Mouse (Mus musculus) midbrain, embryonic 16.5 days (tissue): Measurements from ENCODE around the gene Zyg11b. TPM values are rescaled to one million over a fixed set of nuclear protein-coding genes. Genes with fewer than 3 reads are reported as not detected.

Experiments used
- ATAC-seq: fragments of 200-750 bp; cut with Nextera tagmentation; 2 replicates; pipeline ENCODE4 v1.8.0; 2017; ENCODE audit warnings: moderate TSS enrichment
- H3K27ac ChIP-seq: fragments of 300-500 bp; sonication (generic); 2 replicates; pipeline ENCODE4 v1.5.1; 2014; ENCODE audit warnings: mild to moderate bottlenecking, low read length, mixed read lengths
- H3K27me3 ChIP-seq: fragments of 300-500 bp; sonication (generic); 2 replicates; pipeline ENCODE4 v1.6.1; 2014; ENCODE audit warnings: low read depth, low read length, mixed read lengths; ENCODE audit not compliant: control insufficient read depth, insufficient read depth
- H3K36me3 ChIP-seq: fragments of 300-500 bp; sonication (generic); 2 replicates; pipeline ENCODE4 v1.6.1; 2014; ENCODE audit warnings: mild to moderate bottlenecking, low read length, moderate library complexity, mixed read lengths; ENCODE audit not compliant: control insufficient read depth, insufficient read depth
- H3K4me1 ChIP-seq: fragments of 300-500 bp; sonication (generic); 2 replicates; pipeline ENCODE4 v1.6.1; 2014; ENCODE audit warnings: mild to moderate bottlenecking, low read length, mixed read lengths; ENCODE audit not compliant: control insufficient read depth, insufficient read depth
- H3K4me2 ChIP-seq: fragments of 300-500 bp; sonication (generic); 2 replicates; pipeline ENCODE4 v1.6.1; 2014; ENCODE audit warnings: mild to moderate bottlenecking, low read length, mixed read lengths
- H3K4me3 ChIP-seq: fragments of 300-500 bp; sonication (generic); 2 replicates; pipeline ENCODE4 v1.5.1; 2014; ENCODE audit warnings: low read depth, mild to moderate bottlenecking, low read length, moderate library complexity, mixed read lengths
- H3K9ac ChIP-seq: fragments of 300-500 bp; sonication (generic); 2 replicates; pipeline ENCODE4 v1.6.1; 2014; ENCODE audit warnings: low read depth, low read length, mixed read lengths
- H3K9me3 ChIP-seq: fragments of 300-500 bp; sonication (generic); replicated peaks from 2 replicates; pipeline ENCODE4 v1.6.1; 2014; ENCODE audit warnings: mild to moderate bottlenecking, low read length, mixed read lengths; ENCODE audit not compliant: control insufficient read depth, poor library complexity, severe bottlenecking
- WGBS: fragments of 180-500 bp; shearing (Covaris S2); extraction: QIAGEN DNeasy Blood & Tissue Kit; methylation state at CpG from one replicate; pipeline ENCODE4 v1.1.7; 2014; 5-methylcytosine and 5-hydroxymethylcytosine counted together
- polyA plus RNA-seq: library from polyadenylated mRNA; unstranded; fragments of >200 nt; fragmentation: Nextera tagmentation; extraction: Ambion mirVana; gene quantifications from 2 replicates; pipeline ENCODE4 v1.2.1, GENCODE M21; 2015

Zyg11b gene
- polyA plus RNA-seq, 1 experiment from 2014 or later = 37.0 TPM

DNA sequence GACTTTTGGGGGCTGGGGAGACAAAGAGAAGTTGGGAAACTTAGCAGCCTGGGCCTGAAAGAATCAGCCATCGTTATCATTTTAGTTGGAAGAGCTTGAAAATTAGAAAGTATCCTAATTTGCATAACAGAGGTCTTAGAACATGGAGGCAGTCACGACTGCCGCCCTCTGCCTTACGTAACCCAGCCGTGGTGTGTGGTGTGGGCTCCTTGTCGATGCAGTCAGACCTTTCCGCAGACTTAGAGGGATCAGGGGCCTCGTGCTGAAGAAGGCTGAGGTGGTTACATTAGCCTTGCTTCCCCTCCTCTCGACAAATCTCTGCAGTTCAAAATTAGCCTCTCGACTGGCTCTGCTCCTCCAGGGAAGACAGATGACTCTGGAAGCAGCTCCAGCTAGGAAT lies 37.9 kb upstream of the Zyg11b start:
- Histone ChIP-seq H3K4me3 (no peak overlapping the region), H3K36me3 (peaks cover 15% of the 10 kb centered on the region), H3K4me1 (no peaks in the 10 kb centered on the region), H3K27ac (no peak overlapping the region), H3K27me3 (no peaks in the 10 kb centered on the region), H3K4me2 (no peak overlapping the region), H3K9ac (no peak overlapping the region), H3K9me3 (no peaks in the 10 kb centered on the region)
- no peak for ATAC-seq
- 60% methylated on average over 10 of the region's 10 CpGs for WGBS

DNA sequence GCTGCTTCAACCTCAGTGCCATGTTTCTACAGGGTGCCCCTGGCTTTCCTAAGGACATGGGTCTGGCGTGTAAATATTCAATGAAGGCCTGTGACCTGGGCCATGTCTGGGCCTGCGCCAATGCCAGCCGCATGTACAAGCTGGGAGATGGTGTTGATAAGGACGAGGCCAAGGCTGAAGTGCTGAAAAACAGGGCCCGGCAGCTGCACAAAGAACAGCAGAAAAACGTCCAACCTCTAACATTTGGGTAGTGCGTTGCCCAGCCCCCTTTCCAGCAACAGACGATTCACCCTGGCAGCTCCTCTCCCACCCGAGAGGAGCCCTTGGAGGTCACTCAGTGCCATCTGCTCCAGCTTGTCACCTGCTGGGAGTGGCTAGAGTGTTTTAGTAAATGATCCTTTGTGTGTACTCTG lies 37.4 kb upstream of the Zyg11b start:
- ATAC-seq = no peak
- H3K27ac ChIP-seq = no peak overlapping the region; the same call in 1 of the 2 replicates
- H3K36me3 ChIP-seq = peaks cover 15% of the 10 kb centered on the region
- no peaks in the 10 kb centered on the region for H3K4me1 ChIP-seq
- H3K9me3 ChIP-seq = no peaks in the 10 kb centered on the region
- no peak overlapping the region for H3K4me2 ChIP-seq
- no peaks in the 10 kb centered on the region for H3K27me3 ChIP-seq
- no peak overlapping the region for H3K4me3 ChIP-seq
- no peak overlapping the region for H3K9ac ChIP-seq
- WGBS = 54% methylated on average over 9 of the region's 9 CpGs

DNA sequence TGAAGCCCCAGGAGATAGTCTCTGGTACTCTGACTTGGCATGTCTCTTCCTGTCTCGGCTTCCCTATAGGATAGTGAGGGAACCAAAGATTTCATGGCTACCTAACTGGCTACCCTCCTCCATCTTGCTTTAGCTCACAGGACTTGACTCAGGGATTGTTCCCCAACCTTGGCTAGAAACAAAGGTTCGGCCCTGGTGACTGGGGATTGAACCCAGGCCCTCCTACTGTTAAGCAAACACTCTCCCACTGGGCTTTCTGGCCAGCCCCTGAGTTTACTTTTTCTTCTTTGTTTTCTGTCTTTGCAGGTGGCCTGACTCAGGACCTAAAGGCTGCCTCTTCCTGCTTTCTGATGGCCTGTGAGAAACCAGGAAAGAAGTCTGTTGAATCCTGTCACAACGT lies 36.9 kb upstream of the Zyg11b start:
- ATAC-seq = no peak
- Histone ChIP-seq H3K4me3 (no peak overlapping the region), H3K36me3 (peaks cover 15% of the 10 kb centered on the region), H3K4me1 (no peaks in the 10 kb centered on the region), H3K9me3 (no peaks in the 10 kb centered on the region), H3K27ac (no peak overlapping the region; the same call in 1 of the 2 replicates), H3K27me3 (no peaks in the 10 kb centered on the region), H3K4me2 (no peak overlapping the region), H3K9ac (no peak overlapping the region)
- 30% methylated on average over 3 of the region's 3 CpGs for WGBS

DNA sequence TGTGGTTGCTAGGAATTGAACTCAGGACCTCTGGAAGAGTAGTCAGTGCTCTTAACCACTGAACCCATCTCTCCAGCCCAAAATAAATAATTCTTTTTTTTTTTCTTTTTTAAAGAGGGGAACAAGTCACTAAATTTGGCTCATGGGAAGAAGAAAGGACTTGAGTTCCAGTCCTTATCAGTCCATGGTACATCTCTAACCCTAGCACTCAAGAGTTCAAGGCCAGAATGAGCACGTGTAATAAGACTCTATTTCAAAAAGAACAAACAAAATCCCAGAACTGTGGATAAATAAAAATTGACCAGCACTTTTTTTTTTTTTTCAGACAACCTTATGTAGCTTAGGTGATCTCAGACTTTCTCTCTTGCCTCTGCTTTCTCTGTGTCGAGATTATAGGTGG lies 35.9 kb upstream of the Zyg11b start:
- WGBS = 94% methylated on average over 2 of the region's 2 CpGs
- ATAC-seq = no peak
- Histone ChIP-seq H3K4me1 (no peaks in the 10 kb centered on the region), H3K4me3 (no peak overlapping the region), H3K9me3 (no peaks in the 10 kb centered on the region), H3K9ac (no peak overlapping the region), H3K36me3 (peaks cover 15% of the 10 kb centered on the region), H3K27ac (no peak overlapping the region), H3K4me2 (no peak overlapping the region), H3K27me3 (no peaks in the 10 kb centered on the region)

DNA sequence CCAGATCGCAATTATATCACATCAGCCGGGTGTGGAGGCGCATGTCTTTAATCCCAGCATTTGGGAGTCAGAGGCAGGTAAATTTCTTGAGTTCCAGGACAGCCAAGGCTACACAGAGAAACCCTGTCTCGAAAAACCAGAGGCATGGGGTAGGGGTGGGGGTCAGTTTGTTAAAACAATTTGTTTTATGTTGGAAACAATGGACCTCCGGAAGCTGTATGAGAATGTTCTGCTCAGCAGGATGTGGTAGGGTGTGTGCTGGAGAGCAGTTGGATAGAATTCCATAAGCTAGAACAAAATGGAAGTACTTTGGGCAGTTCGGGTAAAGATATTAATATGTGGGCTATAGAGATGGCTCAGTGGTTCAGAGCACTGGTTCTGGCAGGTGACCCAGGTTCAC lies 34.5 kb upstream of the Zyg11b start:
- Histone ChIP-seq H3K9ac (no peak overlapping the region), H3K4me2 (no peak overlapping the region), H3K27me3 (no peaks in the 10 kb centered on the region), H3K9me3 (no peaks in the 10 kb centered on the region), H3K4me3 (no peak overlapping the region), H3K36me3 (peaks cover 15% of the 10 kb centered on the region), H3K4me1 (no peaks in the 10 kb centered on the region), H3K27ac (no peak overlapping the region)
- ATAC-seq = no peak
- 93% methylated on average over 6 of the region's 6 CpGs for WGBS

DNA sequence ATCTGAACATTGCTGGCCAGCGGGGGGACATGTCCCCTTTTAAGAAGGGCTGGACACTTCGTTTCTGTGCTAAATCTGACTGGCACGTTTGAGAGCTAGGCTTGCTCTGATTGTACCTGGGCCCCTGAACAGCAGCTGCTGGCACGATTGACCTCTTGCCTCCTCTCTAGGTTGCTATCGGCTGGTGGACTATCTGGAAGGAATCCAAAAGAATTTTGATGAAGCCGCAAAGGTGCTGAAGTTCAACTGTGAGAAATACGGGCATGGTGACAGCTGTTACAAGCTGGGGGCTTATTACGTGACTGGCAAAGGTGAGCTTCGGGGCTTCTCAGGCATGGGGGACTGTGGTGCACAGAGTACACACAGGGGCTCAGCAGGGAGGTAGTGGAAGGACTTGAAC lies 31.1 kb upstream of the Zyg11b start:
- Histone ChIP-seq H3K4me3 (no peak overlapping the region), H3K9ac (no peak overlapping the region), H3K4me2 (no peak overlapping the region), H3K9me3 (no peaks in the 10 kb centered on the region), H3K4me1 (peaks cover 9% of the 10 kb centered on the region), H3K27ac (no peak overlapping the region), H3K36me3 (peaks cover 8% of the 10 kb centered on the region; the same call in 1 of the 2 replicates), H3K27me3 (no peaks in the 10 kb centered on the region)
- no peak for ATAC-seq
- 90% methylated on average over 9 of the region's 9 CpGs for WGBS

DNA sequence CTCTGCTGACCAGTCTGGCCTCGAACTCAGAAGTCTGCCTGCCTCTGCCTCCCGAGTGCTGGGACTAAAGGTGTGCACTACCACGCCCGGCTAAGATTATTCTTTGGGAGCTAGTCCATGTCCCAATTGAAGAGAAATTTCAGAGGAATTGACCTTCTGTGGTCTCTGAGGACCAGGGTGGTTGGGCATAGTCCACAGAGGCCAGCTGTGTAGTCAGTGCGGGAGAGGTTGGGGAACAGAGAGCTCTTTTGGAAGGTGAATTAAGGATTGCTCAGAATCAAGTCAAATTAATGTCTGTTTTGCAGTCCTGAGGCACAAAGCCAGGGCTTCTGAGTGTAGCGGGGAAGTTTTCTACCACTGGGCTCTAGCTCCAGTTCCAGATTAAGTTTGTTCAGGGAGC lies 28.9 kb upstream of the Zyg11b start:
- Histone ChIP-seq H3K4me1 (peaks cover 10% of the 10 kb centered on the region), H3K36me3 (0 out of 2 replicates have a peak, but pooled peaks cover 3% of the 10 kb centered on the region), H3K27ac (no peak overlapping the region), H3K9me3 (no peaks in the 10 kb centered on the region), H3K27me3 (no peaks in the 10 kb centered on the region), H3K4me3 (no peak overlapping the region), H3K9ac (no peak overlapping the region), H3K4me2 (no peak overlapping the region)
- WGBS = 98% methylated on average over 6 of the region's 6 CpGs
- no peak for ATAC-seq

DNA sequence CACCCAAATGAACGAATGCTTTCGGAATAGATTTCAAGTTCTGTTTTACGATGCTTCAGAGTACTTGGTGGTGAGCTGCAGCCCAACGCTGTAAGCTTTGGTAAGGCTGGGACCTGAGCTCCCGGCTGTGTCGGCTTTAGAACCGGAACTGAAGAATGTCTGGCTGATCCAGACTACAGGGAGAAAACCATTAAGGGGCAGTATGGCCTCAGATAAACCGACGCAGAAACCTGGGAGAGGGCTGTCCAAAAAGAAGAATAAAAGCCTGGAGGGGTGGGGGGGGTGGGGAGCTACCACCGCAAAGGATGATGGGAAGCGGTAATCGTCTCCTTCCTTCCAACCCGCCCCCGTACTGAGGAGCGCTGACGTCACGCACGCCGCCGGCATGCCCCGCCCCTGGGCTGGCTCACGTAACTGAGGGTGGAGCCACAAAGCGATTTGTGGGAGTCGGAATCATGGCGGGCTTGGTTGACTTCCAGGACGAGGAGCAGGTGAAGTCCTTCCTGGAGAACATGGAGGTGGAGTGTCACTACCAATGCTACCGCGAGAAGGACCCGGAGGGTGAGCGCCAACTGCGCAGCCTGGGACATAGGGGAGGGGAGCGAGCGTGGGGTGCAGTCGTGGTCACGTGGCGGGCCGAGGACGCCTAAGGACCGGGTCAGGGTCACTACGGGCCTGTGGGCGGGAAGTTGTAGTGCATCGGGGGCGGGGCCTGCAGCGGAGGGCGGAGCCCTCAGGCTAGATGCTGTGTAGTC lies 27.0 kb upstream of the Zyg11b start, which contains the start of gene Coa7:
Coa7 (plus strand) TSS at position 411 of the 755 bp plus-strand sequence.
- Histone ChIP-seq H3K9ac (peak within 1 kb of the TSS; percentile 77), H3K27ac (peak within 1 kb of the TSS; percentile 97)
- WGBS = 1% methylated on average over 45 of the region's 45 CpGs

DNA sequence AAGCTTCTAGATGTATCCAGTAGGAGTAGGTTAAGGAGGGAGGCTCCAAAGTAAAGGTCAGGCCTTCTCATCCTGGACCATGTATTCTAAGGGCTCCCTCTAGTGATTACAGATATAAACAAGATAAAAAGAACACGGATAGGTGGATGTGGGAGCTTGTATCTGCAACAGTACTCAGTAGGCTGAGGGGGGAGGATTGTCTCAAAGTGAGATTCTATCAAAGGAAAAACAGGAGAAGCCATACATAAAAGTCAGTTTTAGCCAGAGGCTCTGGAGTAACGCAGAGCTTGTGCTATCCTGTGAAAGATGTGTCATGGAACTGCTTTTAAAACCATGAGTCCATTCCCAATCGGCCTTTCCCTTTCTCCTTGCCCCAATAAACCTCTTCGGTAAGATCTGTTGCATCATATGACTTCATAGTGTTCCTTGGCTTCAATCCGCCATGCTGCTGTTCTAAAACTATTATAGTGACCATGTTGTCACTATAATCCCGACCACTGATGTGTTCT lies 26.2 kb upstream of the Zyg11b start:
- Histone ChIP-seq H3K9me3 (no peaks in the 10 kb centered on the region), H3K4me3 (peak overlapping the region; percentile 83), H3K4me2 (peak overlapping the region; percentile 67), H3K27ac (peak overlapping the region; percentile 97), H3K9ac (peak overlapping the region; percentile 77), H3K4me1 (peaks cover 10% of the 10 kb centered on the region), H3K36me3 (no peaks in the 10 kb centered on the region), H3K27me3 (no peaks in the 10 kb centered on the region)
- WGBS = 33% methylated on average over 6 of the region's 6 CpGs
- ATAC-seq = peak; percentile 44

More for the DNA sequence above, 27.0 kb upstream of the Zyg11b start, which contains the start of gene Coa7:
- H3K36me3 ChIP-seq = no peaks in the 10 kb centered on the region
- H3K4me3 ChIP-seq = peak within 1 kb of the TSS; percentile 83
- H3K9me3 ChIP-seq = no peaks in the 10 kb centered on the region
- no peaks in the 10 kb centered on the region for H3K27me3 ChIP-seq
- peak; percentile 92 for ATAC-seq
- peak within 1 kb of the TSS; percentile 67 for H3K4me2 ChIP-seq
- peaks cover 10% of the 10 kb centered on the region for H3K4me1 ChIP-seq
